Mouse (Mus musculus) midbrain, embryonic 14.5 days (tissue): ENCODE data around the gene Sf3a2. TPM values are rescaled to one million over a fixed set of nuclear protein-coding genes. Genes with fewer than 3 reads are reported as not detected.

ENCODE experiments used
- ATAC-seq: fragments of 200-750 bp; cut with Nextera tagmentation; 2 replicates; pipeline ENCODE4 v1.8.0; 2017; ENCODE audit warnings: moderate number of reproducible peaks, moderate library complexity; ENCODE audit not compliant: low FRiP score, low TSS enrichment
- DNase-seq: peaks from one replicate; pipeline ENCODE4 v3.0.0-alpha.2; 2015
- H3K27ac ChIP-seq: fragments of 300-500 bp; sonication (generic); replicated peaks from 2 replicates; pipeline ENCODE4 v1.5.1; 2014; ENCODE audit warnings: mild to moderate bottlenecking, low read depth, low read length, moderate library complexity
- H3K27me3 ChIP-seq: fragments of 300-500 bp; sonication (generic); 2 replicates; pipeline ENCODE4 v1.6.1; 2014; ENCODE audit warnings: low read length, control low read depth, mixed read lengths; ENCODE audit not compliant: control insufficient read depth, insufficient read depth
- H3K36me3 ChIP-seq: fragments of 300-500 bp; sonication (generic); 2 replicates; pipeline ENCODE4 v1.6.1; 2014; ENCODE audit warnings: low read length, control low read depth; ENCODE audit not compliant: control insufficient read depth, insufficient read depth
- H3K4me1 ChIP-seq: fragments of 300-500 bp; sonication (generic); 2 replicates; pipeline ENCODE4 v1.6.1; 2014; ENCODE audit warnings: mild to moderate bottlenecking, antibody characterized with exemption, low read length, control low read depth; ENCODE audit not compliant: control insufficient read depth, insufficient read depth
- H3K4me2 ChIP-seq: fragments of 300-500 bp; sonication (generic); 2 replicates; pipeline ENCODE4 v1.6.1; 2014; ENCODE audit warnings: mild to moderate bottlenecking, low read length, moderate library complexity
- H3K4me3 ChIP-seq: fragments of 300-500 bp; sonication (generic); replicated peaks from 2 replicates; pipeline ENCODE4 v1.5.1; 2014; ENCODE audit warnings: low read depth, low read length
- H3K9ac ChIP-seq: fragments of 300-500 bp; sonication (generic); replicated peaks from 2 replicates; pipeline ENCODE4 v1.6.1; 2014; ENCODE audit warnings: mild to moderate bottlenecking, low read length, moderate library complexity
- H3K9me3 ChIP-seq: fragments of 300-500 bp; sonication (generic); 2 replicates; pipeline ENCODE4 v1.6.1; 2016; ENCODE audit warnings: low read length, control low read depth, mixed read lengths; ENCODE audit not compliant: control insufficient read depth
- WGBS: fragments of 180-500 bp; shearing (Covaris S2); extraction: QIAGEN DNeasy Blood & Tissue Kit; methylation state at CpG from one replicate; pipeline ENCODE4 v1.1.7; 2014; 5-methylcytosine and 5-hydroxymethylcytosine counted together
- polyA plus RNA-seq: library from polyadenylated mRNA; unstranded; fragments of >200 nt; fragmentation: Nextera tagmentation; extraction: Ambion mirVana; gene quantifications from 2 replicates; pipeline ENCODE4 v1.2.1, GENCODE M21; 2014

The Sf3a2 gene
- polyA plus RNA-seq, 1 experiment from 2014 or later = 75.1 TPM

- DNase-seq (no peak), ATAC-seq (no peak)
- peaks cover 10% of the 10 kb centered on the region for H3K4me1 ChIP-seq
- H3K27me3 ChIP-seq = peaks cover 12% of the 10 kb centered on the region; the same call in 1 of the 2 replicates
- H3K9ac ChIP-seq = no peak overlapping the region
- WGBS = 68% methylated on average over 1 of the region's 1 CpGs
- H3K27ac ChIP-seq = no peak overlapping the region
- 0 out of 2 replicates have a peak overlapping the region, but pooled peaks have one; percentile 6 for H3K4me2 ChIP-seq
- H3K4me3 ChIP-seq = no peak overlapping the region
- H3K9me3 ChIP-seq = no peaks in the 10 kb centered on the region
- peaks cover 24% of the 10 kb centered on the region for H3K36me3 ChIP-seq
Measured at GRCm38 (mm10) chr10:80829359-80830278, 31.6 kb downstream of the Sf3a2 start.

- Histone ChIP-seq H3K27ac (no peak overlapping the region), H3K4me1 (peaks cover 10% of the 10 kb centered on the region), H3K27me3 (peaks cover 25% of the 10 kb centered on the region), H3K4me3 (no peak overlapping the region), H3K9me3 (no peaks in the 10 kb centered on the region), H3K9ac (no peak overlapping the region; the same call in 1 of the 2 replicates), H3K4me2 (no peak overlapping the region), H3K36me3 (peaks cover 24% of the 10 kb centered on the region)
- DNase-seq (peak; percentile 65), ATAC-seq (no peak)
- 5% methylated on average over 9 of the region's 9 CpGs for WGBS
Measured at GRCm38 (mm10) chr10:80831136-80831535, 33.1 kb downstream of the Sf3a2 start.

- peaks cover 4% of the 10 kb centered on the region for H3K4me1 ChIP-seq
Measured at GRCm38 (mm10) chr10:80832818-80833217, 34.8 kb downstream of the Sf3a2 start.

GRCm38 (mm10) chr10:80835617-80836016 lies 37.6 kb downstream of the Sf3a2 start:
- Histone ChIP-seq H3K9ac (peak overlapping the region; percentile 26; the same call in 1 of the 2 replicates), H3K27me3 (peaks cover 25% of the 10 kb centered on the region), H3K4me1 (0 out of 2 replicates have a peak, but pooled peaks cover 4% of the 10 kb centered on the region), H3K9me3 (no peaks in the 10 kb centered on the region), H3K27ac (no peak overlapping the region), H3K4me2 (peak overlapping the region; percentile 29), H3K36me3 (peaks cover 7% of the 10 kb centered on the region), H3K4me3 (no peak overlapping the region)
- ATAC-seq (no peak), DNase-seq (peak; percentile 44)
- WGBS = 42% methylated on average over 30 of the region's 30 CpGs

More at GRCm38 (mm10) chr10:80832818-80833217, 34.8 kb downstream of the Sf3a2 start:
- DNase-seq = no peak
- Histone ChIP-seq H3K27me3 (peaks cover 25% of the 10 kb centered on the region), H3K9me3 (no peaks in the 10 kb centered on the region), H3K27ac (no peak overlapping the region), H3K4me3 (no peak overlapping the region), H3K36me3 (peaks cover 24% of the 10 kb centered on the region), H3K4me2 (no peak overlapping the region), H3K9ac (no peak overlapping the region)
- ATAC-seq = no peak
- 34% methylated on average over 7 of the region's 7 CpGs for WGBS

- H3K4me3 ChIP-seq = no peak overlapping the region
- 52% methylated on average over 7 of the region's 7 CpGs for WGBS
- no peak overlapping the region for H3K27ac ChIP-seq
- H3K9ac ChIP-seq = no peak overlapping the region
- 0 out of 2 replicates have a peak, but pooled peaks cover 4% of the 10 kb centered on the region for H3K4me1 ChIP-seq
- no peaks in the 10 kb centered on the region for H3K9me3 ChIP-seq
- ATAC-seq (no peak), DNase-seq (no peak)
- no peak overlapping the region for H3K4me2 ChIP-seq
- peaks cover 25% of the 10 kb centered on the region for H3K27me3 ChIP-seq
- 0 out of 2 replicates have a peak, but pooled peaks cover under 1% of the 10 kb centered on the region for H3K36me3 ChIP-seq
Measured at GRCm38 (mm10) chr10:80836949-80837379, 39.0 kb downstream of the Sf3a2 start.

GRCm38 (mm10) chr10:80837827-80838226 lies 39.8 kb downstream of the Sf3a2 start:
- 6% methylated on average over 2 of the region's 2 CpGs for WGBS
- ATAC-seq = no peak
- H3K27me3 ChIP-seq = peaks cover 32% of the 10 kb centered on the region
- 0 out of 2 replicates have a peak, but pooled peaks cover 4% of the 10 kb centered on the region for H3K4me1 ChIP-seq
- H3K9ac ChIP-seq = no peak overlapping the region
- no peak overlapping the region for H3K4me2 ChIP-seq
- no peaks in the 10 kb centered on the region for H3K9me3 ChIP-seq
- no peak overlapping the region for H3K4me3 ChIP-seq
- DNase-seq = no peak
- no peak overlapping the region for H3K27ac ChIP-seq
- no peaks in the 10 kb centered on the region for H3K36me3 ChIP-seq

- 0 out of 2 replicates have a peak, but pooled peaks cover 4% of the 10 kb centered on the region for H3K4me1 ChIP-seq
- 78% methylated on average over 2 of the region's 2 CpGs for WGBS
- H3K4me3 ChIP-seq = no peak overlapping the region
- no peak overlapping the region for H3K27ac ChIP-seq
- H3K36me3 ChIP-seq = no peaks in the 10 kb centered on the region
- no peak overlapping the region for H3K9ac ChIP-seq
- no peak for DNase-seq
- H3K27me3 ChIP-seq = peaks cover 37% of the 10 kb centered on the region
- no peak overlapping the region for H3K4me2 ChIP-seq
- ATAC-seq = no peak
- H3K9me3 ChIP-seq = no peaks in the 10 kb centered on the region
Measured at GRCm38 (mm10) chr10:80838346-80838912, 40.4 kb downstream of the Sf3a2 start.

GRCm38 (mm10) chr10:80839848-80840247 lies 41.9 kb downstream of the Sf3a2 start:
- Histone ChIP-seq H3K36me3 (no peaks in the 10 kb centered on the region), H3K4me3 (no peak overlapping the region), H3K4me2 (no peak overlapping the region), H3K27me3 (peaks cover 38% of the 10 kb centered on the region), H3K9ac (0 out of 2 replicates have a peak overlapping the region, but pooled peaks have one; percentile 20), H3K4me1 (0 out of 2 replicates have a peak, but pooled peaks cover 6% of the 10 kb centered on the region), H3K9me3 (no peaks in the 10 kb centered on the region), H3K27ac (no peak overlapping the region)
- WGBS = 51% methylated on average over 6 of the region's 6 CpGs
- ATAC-seq (no peak), DNase-seq (no peak)
